Mouse (Mus musculus): ENCODE results near the gene Cry2. TPM values are rescaled to one million over a fixed set of nuclear protein-coding genes. Genes with fewer than 3 reads are reported as not detected.

Gene Cry2
- polyA plus RNA-seq, 1 experiment from 2014 or later = 17.7 TPM

DNA sequence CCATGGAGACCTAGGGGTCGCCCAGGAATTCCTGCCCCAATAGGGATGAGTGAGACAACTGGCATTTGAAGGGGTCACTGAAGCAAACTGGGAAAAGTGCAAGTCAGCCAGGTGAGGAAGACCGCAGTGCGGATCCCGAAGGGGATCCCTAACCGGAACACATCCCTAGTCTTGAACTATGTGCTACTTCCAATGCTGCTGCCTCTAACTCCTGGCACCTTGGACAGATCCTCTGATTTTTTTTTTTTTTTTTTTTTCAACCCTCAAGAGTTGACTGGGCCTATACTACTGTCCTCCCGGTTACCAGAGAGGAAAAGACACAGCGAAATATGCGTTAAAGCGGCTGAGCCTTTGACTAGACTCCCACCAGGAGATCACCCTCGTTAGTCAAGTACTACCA is 44.2 kb downstream of the Cry2 start:
- H3K4me2 ChIP-seq = peak overlapping the region; percentile 88
- WGBS (ENCODE audit: insufficient replicate concordance) = 6% methylated on average over 10 of the region's 10 CpGs
- H3K27ac ChIP-seq (ENCODE audit: low read depth, low read length) = no peak overlapping the region
- ATAC-seq (replicated peaks; ENCODE audit: insufficient number of reproducible peaks, low FRiP score, low TSS enrichment) = no peak
- H3K9ac ChIP-seq (ENCODE audit: low read depth, low read length) = no peak overlapping the region
- peaks cover 8% of the 10 kb centered on the region for H3K4me1 ChIP-seq (ENCODE audit: control insufficient read depth, insufficient read depth, low read length)
- no peaks in the 10 kb centered on the region for H3K9me3 ChIP-seq (replicated peaks; ENCODE audit: control insufficient read depth, low read length)
- H3K4me3 ChIP-seq (ENCODE audit: low read depth, low read length) = peak overlapping the region; percentile 58
- peaks cover 54% of the 10 kb centered on the region for H3K27me3 ChIP-seq (ENCODE audit: control insufficient read depth, insufficient read depth, low read length)
- H3K36me3 ChIP-seq (ENCODE audit: control insufficient read depth, insufficient read depth, low read length) = no peaks in the 10 kb centered on the region

DNA sequence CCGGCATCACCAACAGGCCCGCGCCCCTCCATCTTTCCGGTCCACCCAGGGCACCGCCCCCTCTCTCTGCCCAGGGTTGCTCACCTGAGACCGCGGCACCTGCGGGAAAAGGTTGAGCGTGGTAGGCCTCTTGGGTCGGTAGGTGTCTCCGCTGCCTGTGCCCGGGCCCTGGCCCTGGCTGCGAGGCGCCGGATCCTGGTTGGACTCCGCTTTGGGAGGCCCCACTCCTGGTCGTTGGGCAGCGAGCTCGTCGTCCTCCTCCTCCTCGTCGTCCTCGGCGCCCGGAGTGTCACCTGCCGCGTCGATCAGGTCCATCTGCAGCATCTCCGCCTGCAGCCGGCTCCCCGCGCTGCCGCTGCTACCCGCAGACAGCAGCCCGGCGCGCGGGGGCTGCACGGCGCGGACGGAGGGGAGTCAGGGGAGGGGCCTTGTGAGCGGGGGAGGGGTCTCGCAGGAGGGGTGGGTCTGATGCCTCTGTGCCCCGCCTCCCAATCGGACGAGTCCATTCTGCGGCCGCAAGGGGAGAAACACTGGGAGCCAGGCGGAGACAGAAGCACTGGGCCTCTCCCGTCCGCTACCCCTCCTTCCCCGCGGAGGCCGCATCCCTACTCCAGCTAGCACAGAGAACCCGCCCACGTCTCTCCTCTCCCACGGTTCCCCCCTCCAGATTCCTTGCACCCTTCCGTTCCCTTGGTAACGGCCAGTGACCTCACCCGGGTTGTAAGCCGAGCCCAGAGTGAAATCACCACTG is 44.8 kb downstream of the Cry2 start:
- Histone ChIP-seq H3K36me3 (ENCODE audit: control insufficient read depth, insufficient read depth, low read length) (no peaks in the 10 kb centered on the region), H3K4me3 (ENCODE audit: low read depth, low read length) (peak overlapping the region; percentile 58), H3K27me3 (ENCODE audit: control insufficient read depth, insufficient read depth, low read length) (peaks cover 51% of the 10 kb centered on the region), H3K27ac (ENCODE audit: low read depth, low read length) (peak overlapping the region; percentile 50; the same call in 1 of the 2 replicates), H3K9me3 (replicated peaks; ENCODE audit: control insufficient read depth, low read length) (no peaks in the 10 kb centered on the region), H3K4me1 (ENCODE audit: control insufficient read depth, insufficient read depth, low read length) (peaks cover 8% of the 10 kb centered on the region), H3K9ac (ENCODE audit: low read depth, low read length) (peak overlapping the region; percentile 65), H3K4me2 (peak overlapping the region; percentile 88)
- WGBS (ENCODE audit: insufficient replicate concordance) = under 1% methylated on average over 50 of the region's 62 CpGs
- ATAC-seq (replicated peaks; ENCODE audit: insufficient number of reproducible peaks, low FRiP score, low TSS enrichment) = peak; percentile 73

DNA sequence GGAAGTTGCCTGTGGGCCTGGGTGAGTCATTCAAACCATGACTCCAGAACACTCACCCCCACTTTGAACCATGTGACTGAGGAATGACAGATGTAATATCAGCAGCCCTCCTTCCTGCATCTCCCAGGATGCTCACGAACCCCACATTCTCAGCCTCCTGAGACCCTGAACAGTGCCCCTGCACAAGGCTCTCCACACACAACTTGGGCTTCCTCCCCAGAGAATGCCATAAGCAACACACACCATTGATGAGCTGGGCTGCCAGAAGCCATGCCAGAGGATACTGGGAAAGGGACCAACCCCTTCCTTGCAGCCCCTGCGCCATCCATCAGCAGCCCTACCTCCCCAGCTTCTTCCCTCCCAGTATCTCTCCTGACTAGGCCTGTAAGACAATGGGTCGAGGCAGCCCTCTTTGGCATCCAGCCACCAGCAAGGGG is 45.7 kb downstream of the Cry2 start:
- ATAC-seq (replicated peaks; ENCODE audit: insufficient number of reproducible peaks, low FRiP score, low TSS enrichment) = no peak
- 49% methylated on average over 3 of the region's 3 CpGs for WGBS (ENCODE audit: insufficient replicate concordance)
- H3K27me3 ChIP-seq (ENCODE audit: control insufficient read depth, insufficient read depth, low read length) = peaks cover 42% of the 10 kb centered on the region

DNA sequence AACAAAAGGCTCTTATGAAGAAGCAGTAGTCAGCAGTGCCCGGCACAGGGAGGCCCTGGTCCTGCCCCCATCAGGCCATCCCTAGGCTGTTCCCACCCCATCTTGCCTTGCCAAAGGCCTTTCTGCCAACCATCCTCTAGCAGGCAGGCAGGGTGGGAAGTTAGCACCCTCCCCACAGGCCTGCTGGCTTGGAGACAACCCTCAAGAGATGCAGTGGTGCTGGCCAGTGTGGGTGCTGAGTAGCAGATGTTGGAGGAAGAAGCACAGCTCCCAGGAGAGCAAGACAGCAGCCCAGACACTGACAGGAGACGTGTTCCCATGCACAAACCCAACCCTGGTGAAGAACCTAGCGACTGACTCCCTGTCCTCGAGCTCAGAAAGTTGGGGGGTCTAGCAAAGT is 46.2 kb downstream of the Cry2 start:
- no peaks in the 10 kb centered on the region for H3K9me3 ChIP-seq (replicated peaks; ENCODE audit: control insufficient read depth, low read length)
- no peak overlapping the region for H3K4me2 ChIP-seq
- H3K4me3 ChIP-seq (ENCODE audit: low read depth, low read length) = no peak overlapping the region
- H3K4me1 ChIP-seq (ENCODE audit: control insufficient read depth, insufficient read depth, low read length) = peaks cover 8% of the 10 kb centered on the region
- ATAC-seq (replicated peaks; ENCODE audit: insufficient number of reproducible peaks, low FRiP score, low TSS enrichment) = no peak
- H3K27ac ChIP-seq (ENCODE audit: low read depth, low read length) = no peak overlapping the region
- H3K27me3 ChIP-seq (ENCODE audit: control insufficient read depth, insufficient read depth, low read length) = peaks cover 37% of the 10 kb centered on the region
- 70% methylated on average over 4 of the region's 4 CpGs for WGBS (ENCODE audit: insufficient replicate concordance)
- no peaks in the 10 kb centered on the region; the same call in 1 of the 2 replicates for H3K36me3 ChIP-seq (ENCODE audit: control insufficient read depth, insufficient read depth, low read length)
- H3K9ac ChIP-seq (ENCODE audit: low read depth, low read length) = 0 out of 2 replicates have a peak overlapping the region, but pooled peaks have one; percentile 22

More for the DNA sequence above, 45.7 kb downstream of the Cry2 start:
- peak overlapping the region; percentile 88 for H3K4me2 ChIP-seq
- 0 out of 2 replicates have a peak overlapping the region, but pooled peaks have one; percentile 58 for H3K4me3 ChIP-seq (ENCODE audit: low read depth, low read length)
- H3K9ac ChIP-seq (ENCODE audit: low read depth, low read length) = no peak overlapping the region
- H3K36me3 ChIP-seq (ENCODE audit: control insufficient read depth, insufficient read depth, low read length) = no peaks in the 10 kb centered on the region; the same call in 1 of the 2 replicates
- no peaks in the 10 kb centered on the region for H3K9me3 ChIP-seq (replicated peaks; ENCODE audit: control insufficient read depth, low read length)
- no peak overlapping the region for H3K27ac ChIP-seq (ENCODE audit: low read depth, low read length)
- H3K4me1 ChIP-seq (ENCODE audit: control insufficient read depth, insufficient read depth, low read length) = peaks cover 8% of the 10 kb centered on the region

DNA sequence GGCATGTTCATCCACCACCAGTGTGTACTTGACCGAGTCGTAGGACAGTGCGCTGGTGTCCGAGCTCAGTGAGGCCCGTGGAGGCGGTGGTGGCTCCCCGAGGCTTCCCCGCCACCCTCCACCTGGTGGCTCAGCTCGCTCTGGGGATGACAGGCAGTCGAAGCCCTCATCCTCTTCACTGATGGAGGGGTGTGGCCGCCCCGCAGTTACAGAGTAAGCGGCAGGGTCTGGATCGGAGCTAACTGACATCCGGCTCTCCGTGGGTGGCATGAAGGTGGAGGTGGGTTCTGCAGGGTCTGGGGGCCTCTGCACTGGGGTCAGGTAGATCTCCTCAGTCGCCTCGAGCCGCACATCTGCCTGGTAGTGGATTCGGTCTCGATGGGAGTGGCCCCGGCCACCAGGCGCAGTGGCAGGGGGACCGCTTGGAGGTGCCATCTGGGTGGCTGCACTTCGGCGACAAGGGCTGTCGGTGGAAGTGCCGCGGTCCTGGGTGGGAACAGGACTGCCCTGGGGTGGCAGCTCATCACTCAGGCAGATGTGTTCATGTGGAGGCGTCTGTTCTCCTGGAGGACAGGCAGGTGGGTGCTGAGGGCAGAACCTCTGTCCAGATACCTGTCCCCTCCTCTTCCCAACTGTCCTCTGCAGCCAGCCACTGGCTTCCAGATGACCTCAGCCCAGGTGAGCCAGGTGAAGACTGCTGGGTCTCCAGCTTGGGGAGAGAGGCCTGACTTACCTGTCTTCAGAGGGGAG is 46.8 kb downstream of the Cry2 start:
- no peak overlapping the region for H3K4me2 ChIP-seq
- WGBS (ENCODE audit: insufficient replicate concordance) = 80% methylated on average over 30 of the region's 30 CpGs
- H3K27me3 ChIP-seq (ENCODE audit: control insufficient read depth, insufficient read depth, low read length) = peaks cover 31% of the 10 kb centered on the region
- H3K36me3 ChIP-seq (ENCODE audit: control insufficient read depth, insufficient read depth, low read length) = no peaks in the 10 kb centered on the region; the same call in 1 of the 2 replicates
- peaks cover 2% of the 10 kb centered on the region for H3K4me1 ChIP-seq (ENCODE audit: control insufficient read depth, insufficient read depth, low read length)
- H3K9ac ChIP-seq (ENCODE audit: low read depth, low read length) = no peak overlapping the region
- ATAC-seq (replicated peaks; ENCODE audit: insufficient number of reproducible peaks, low FRiP score, low TSS enrichment) = no peak
- no peak overlapping the region for H3K4me3 ChIP-seq (ENCODE audit: low read depth, low read length)
- no peaks in the 10 kb centered on the region for H3K9me3 ChIP-seq (replicated peaks; ENCODE audit: control insufficient read depth, low read length)
- no peak overlapping the region for H3K27ac ChIP-seq (ENCODE audit: low read depth, low read length)

DNA sequence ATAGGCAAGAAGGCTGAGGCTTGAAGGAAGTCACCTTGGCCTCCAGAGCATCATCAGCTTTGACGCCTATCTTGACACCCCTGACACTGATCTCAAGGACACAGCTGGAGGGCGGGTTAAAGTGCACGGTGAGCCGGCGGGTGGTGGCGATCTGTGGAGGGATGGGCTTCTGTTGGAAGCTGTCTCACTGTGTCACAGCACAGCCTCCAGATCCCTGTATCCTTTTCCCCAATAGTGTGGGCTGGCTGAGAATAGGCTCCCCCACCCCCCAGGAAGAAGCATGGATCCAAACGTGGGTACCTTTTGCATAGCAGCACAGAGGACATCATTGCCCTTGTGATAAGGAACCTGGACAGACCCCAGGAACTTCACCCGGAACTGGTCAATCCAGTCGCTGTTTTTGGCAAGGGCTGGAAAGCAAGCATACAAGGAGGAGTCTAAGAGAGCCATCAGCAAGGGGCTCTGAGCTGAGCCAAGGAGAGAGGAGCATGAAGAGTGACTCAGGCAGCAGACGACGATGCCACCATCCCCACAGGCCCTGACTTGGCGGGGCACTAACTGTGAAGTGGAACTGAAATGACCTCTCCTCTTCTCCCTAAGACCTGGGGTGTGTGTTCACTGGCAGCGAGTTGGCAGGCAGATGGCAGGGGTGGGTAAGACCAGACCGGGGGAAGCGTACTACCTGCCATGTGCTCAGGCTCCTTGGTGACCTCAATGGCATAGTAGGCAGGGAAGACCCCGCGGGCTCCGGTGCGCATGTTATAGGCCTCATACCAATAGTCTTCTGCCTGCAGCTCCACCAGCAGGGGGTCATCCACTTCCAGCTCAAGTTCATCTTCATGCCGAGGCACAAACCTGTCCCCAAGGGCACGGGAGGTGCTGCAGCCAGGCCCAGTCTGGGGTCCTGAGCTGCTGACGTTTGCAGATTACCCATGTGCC is 48.5 kb downstream of the Cry2 start:
- 66% methylated on average over 22 of the region's 22 CpGs for WGBS (ENCODE audit: insufficient replicate concordance)
- Histone ChIP-seq H3K9ac (ENCODE audit: low read depth, low read length) (no peak overlapping the region), H3K4me2 (no peak overlapping the region), H3K4me3 (ENCODE audit: low read depth, low read length) (no peak overlapping the region), H3K9me3 (replicated peaks; ENCODE audit: control insufficient read depth, low read length) (no peaks in the 10 kb centered on the region), H3K4me1 (ENCODE audit: control insufficient read depth, insufficient read depth, low read length) (no peaks in the 10 kb centered on the region; the same call in 1 of the 2 replicates), H3K27ac (ENCODE audit: low read depth, low read length) (no peak overlapping the region), H3K36me3 (ENCODE audit: control insufficient read depth, insufficient read depth, low read length) (no peaks in the 10 kb centered on the region; the same call in 1 of the 2 replicates), H3K27me3 (ENCODE audit: control insufficient read depth, insufficient read depth, low read length) (peaks cover 18% of the 10 kb centered on the region)
- ATAC-seq (replicated peaks; ENCODE audit: insufficient number of reproducible peaks, low FRiP score, low TSS enrichment) = no peak

DNA sequence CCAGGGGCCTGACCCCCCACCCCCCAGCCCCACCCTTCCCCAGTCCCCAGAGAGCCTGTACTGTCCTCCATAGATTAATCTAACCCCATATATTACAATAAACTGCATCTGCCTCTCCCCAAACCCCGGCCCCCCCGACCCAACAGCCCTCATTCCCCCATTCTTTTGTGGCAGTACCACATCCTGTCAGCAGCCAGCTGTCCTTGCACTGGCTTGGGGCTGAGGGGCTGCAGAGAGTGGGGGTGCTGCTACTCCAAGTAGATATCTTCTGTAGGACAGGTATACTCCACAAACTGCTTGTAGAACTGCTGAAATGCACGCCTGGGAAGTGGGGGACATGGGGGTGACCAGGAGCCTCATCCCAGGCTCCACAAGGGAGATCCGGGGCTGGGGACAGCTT is 49.7 kb downstream of the Cry2 start:
- Histone ChIP-seq H3K27me3 (ENCODE audit: control insufficient read depth, insufficient read depth, low read length) (peaks cover 16% of the 10 kb centered on the region), H3K27ac (ENCODE audit: low read depth, low read length) (no peak overlapping the region), H3K9ac (ENCODE audit: low read depth, low read length) (no peak overlapping the region), H3K4me3 (ENCODE audit: low read depth, low read length) (no peak overlapping the region), H3K36me3 (ENCODE audit: control insufficient read depth, insufficient read depth, low read length) (no peaks in the 10 kb centered on the region; the same call in 1 of the 2 replicates), H3K4me2 (no peak overlapping the region), H3K4me1 (ENCODE audit: control insufficient read depth, insufficient read depth, low read length) (no peaks in the 10 kb centered on the region; the same call in 1 of the 2 replicates), H3K9me3 (replicated peaks; ENCODE audit: control insufficient read depth, low read length) (no peaks in the 10 kb centered on the region)
- ATAC-seq (replicated peaks; ENCODE audit: insufficient number of reproducible peaks, low FRiP score, low TSS enrichment) = no peak
- WGBS (ENCODE audit: insufficient replicate concordance) = 71% methylated on average over 4 of the region's 4 CpGs

DNA sequence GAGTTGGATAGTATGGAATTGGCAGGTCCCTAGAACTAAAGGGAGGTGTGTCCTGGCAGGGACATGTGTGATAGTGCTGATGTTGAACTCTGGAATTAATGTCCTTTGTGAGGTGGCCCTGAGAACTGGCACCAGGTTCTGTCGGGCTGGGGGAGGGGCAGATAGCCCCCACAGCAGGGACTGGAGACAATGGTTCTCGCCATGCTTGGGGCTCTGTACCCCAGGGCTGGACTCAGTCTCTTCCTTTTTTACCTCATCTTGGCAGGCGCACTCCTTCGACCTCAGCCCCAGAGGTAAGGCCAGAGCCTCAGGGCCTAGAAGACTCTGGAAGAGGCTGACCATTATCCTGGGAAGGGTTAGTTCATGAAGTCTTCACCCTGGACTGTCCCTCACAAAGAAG is 51.1 kb downstream of the Cry2 start:
- Histone ChIP-seq H3K4me3 (ENCODE audit: low read depth, low read length) (no peak overlapping the region), H3K36me3 (ENCODE audit: control insufficient read depth, insufficient read depth, low read length) (peaks cover 6% of the 10 kb centered on the region; the same call in 1 of the 2 replicates), H3K9ac (ENCODE audit: low read depth, low read length) (no peak overlapping the region), H3K4me2 (no peak overlapping the region), H3K4me1 (ENCODE audit: control insufficient read depth, insufficient read depth, low read length) (no peaks in the 10 kb centered on the region), H3K27me3 (ENCODE audit: control insufficient read depth, insufficient read depth, low read length) (peaks cover 8% of the 10 kb centered on the region), H3K27ac (ENCODE audit: low read depth, low read length) (no peak overlapping the region), H3K9me3 (replicated peaks; ENCODE audit: control insufficient read depth, low read length) (no peaks in the 10 kb centered on the region)
- no peak for ATAC-seq (replicated peaks; ENCODE audit: insufficient number of reproducible peaks, low FRiP score, low TSS enrichment)
- WGBS (ENCODE audit: insufficient replicate concordance) = 76% methylated on average over 4 of the region's 4 CpGs
